Mouse (Mus musculus): ENCODE results near the gene Iqch. TPM values are rescaled to one million over a fixed set of nuclear protein-coding genes. Genes with fewer than 3 reads are reported as not detected.

Gene Iqch
- polyA plus RNA-seq, 1 experiment from 2014 or later: 0.09 TPM

DNA sequence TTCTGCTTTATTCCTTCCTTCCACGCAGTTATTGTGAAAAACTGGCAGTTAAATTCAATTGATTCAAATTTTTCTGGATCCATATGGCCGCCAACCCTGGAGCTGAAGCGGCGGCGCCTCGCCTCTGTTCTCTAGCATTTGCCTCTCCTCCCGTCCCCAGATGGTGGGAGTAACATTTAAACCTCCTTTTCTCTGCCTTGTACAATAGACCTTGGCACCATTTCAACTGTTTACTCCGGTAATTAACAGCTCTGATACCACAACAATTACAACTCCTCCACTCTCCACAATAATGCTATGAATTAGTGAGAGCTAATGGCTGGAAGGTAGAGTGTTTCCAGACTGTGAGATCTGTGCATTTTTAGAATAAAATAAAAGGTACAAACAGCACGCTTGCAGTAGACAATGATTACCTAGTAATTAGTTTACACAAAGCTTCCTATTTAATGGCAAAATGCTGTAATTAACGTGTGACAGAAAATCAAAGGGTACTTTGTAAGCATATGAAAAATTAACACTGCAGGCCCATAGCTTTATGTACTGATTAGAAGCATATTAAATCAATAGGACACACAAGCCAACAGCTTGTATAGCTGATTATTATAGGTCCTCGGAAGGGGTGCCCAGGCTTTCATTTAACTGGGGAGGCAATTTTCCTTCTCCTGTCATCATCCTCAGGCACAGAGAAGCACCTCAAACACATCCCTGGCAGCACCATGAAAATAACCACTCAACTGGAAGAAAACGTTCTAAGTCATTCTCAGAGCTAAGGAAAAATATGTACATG, 111.6 kb downstream of the Iqch start:
- 78% methylated on average over 12 of the region's 12 CpGs for WGBS (ENCODE audit: insufficient replicate concordance)
- Histone ChIP-seq H3K4me2 (ENCODE audit: low read depth, low read length) (no peak overlapping the region), H3K27ac (ENCODE audit: low read depth) (no peak overlapping the region), H3K36me3 (replicated peaks; ENCODE audit: insufficient read depth, low read length) (no peaks in the 10 kb centered on the region), H3K9ac (replicated peaks) (no peak overlapping the region), H3K9me3 (ENCODE audit: low read length) (no peaks in the 10 kb centered on the region), H3K4me3 (ENCODE audit: low read depth, low read length) (no peak overlapping the region), H3K4me1 (ENCODE audit: insufficient read depth) (no peaks in the 10 kb centered on the region), H3K27me3 (ENCODE audit: insufficient read depth, low read length) (no peaks in the 10 kb centered on the region)
- DNase-seq (no peak), ATAC-seq (no peak)
- TF ChIP-seq CTCF (IDR thresholded peaks at IDR 0.05; ENCODE audit: low read depth): no peak
- TF ChIP-seq EP300 (IDR thresholded peaks at IDR 0.05; ENCODE audit: low read depth): no peak

DNA sequence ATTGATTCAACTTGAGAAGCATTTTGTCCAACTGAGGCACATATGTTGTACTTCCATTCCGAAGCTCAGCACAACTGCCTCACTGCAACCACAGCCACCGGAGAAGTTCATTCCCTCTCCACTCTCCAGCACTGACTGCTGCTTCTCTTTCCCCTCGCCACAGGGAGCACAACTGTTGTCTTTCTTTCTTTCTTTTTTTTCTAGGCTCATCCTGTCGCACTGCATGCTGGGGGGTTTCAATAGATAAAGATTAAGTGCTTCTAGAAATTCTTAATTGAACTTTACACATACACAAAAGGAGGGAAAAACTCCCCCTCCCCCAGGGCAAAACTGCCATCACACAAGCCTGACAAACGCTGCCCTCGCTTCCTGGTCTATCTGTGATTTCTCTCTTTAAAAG, 113.1 kb downstream of the Iqch start:
- TF ChIP-seq EP300 (IDR thresholded peaks at IDR 0.05; ENCODE audit: low read depth): no peak
- no peak for TF ChIP-seq CTCF (IDR thresholded peaks at IDR 0.05; ENCODE audit: low read depth)
- WGBS (ENCODE audit: insufficient replicate concordance): 69% methylated on average over 6 of the region's 6 CpGs

DNA sequence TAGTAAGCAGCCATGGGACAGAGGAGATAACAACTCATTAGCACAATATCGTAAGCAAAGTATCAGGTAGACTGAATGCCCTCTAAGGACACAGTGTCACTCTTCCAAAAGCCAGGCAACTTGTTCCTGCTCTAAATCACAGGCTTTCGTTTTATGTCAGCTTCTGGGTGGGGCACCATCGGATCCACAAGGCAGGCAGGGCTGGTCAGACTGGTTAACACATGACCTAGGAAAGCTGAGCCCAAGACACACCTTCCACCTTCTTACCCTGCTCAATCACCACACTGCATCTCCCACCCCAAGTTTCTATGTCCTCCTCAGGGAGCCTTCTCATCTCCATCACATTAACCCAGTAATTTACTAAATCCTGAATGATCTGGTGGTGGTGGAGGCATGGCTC, 136.7 kb downstream of the Iqch start:
- no peak for ATAC-seq
- no peak overlapping the region for H3K9ac ChIP-seq (replicated peaks)
- no peaks in the 10 kb centered on the region for H3K36me3 ChIP-seq (replicated peaks; ENCODE audit: insufficient read depth, low read length)
- H3K9me3 ChIP-seq (ENCODE audit: low read length): no peaks in the 10 kb centered on the region
- H3K4me3 ChIP-seq (ENCODE audit: low read depth, low read length): no peak overlapping the region
- H3K27me3 ChIP-seq (ENCODE audit: insufficient read depth, low read length): no peaks in the 10 kb centered on the region
- TF ChIP-seq CTCF (IDR thresholded peaks at IDR 0.05; ENCODE audit: low read depth) (no peak), EP300 (IDR thresholded peaks at IDR 0.05; ENCODE audit: low read depth) (no peak)
- no peak overlapping the region for H3K4me2 ChIP-seq (ENCODE audit: low read depth, low read length)
- WGBS (ENCODE audit: insufficient replicate concordance): 76% methylated on average over 3 of the region's 3 CpGs
- no peaks in the 10 kb centered on the region; the same call in 1 of the 2 replicates for H3K4me1 ChIP-seq (ENCODE audit: insufficient read depth)
- DNase-seq: no peak
- H3K27ac ChIP-seq (ENCODE audit: low read depth): no peak overlapping the region

More for the DNA sequence above, 113.1 kb downstream of the Iqch start:
- DNase-seq: no peak
- Histone ChIP-seq H3K36me3 (replicated peaks; ENCODE audit: insufficient read depth, low read length) (no peaks in the 10 kb centered on the region), H3K4me3 (ENCODE audit: low read depth, low read length) (no peak overlapping the region), H3K4me2 (ENCODE audit: low read depth, low read length) (no peak overlapping the region), H3K4me1 (ENCODE audit: insufficient read depth) (no peaks in the 10 kb centered on the region), H3K9ac (replicated peaks) (no peak overlapping the region), H3K9me3 (ENCODE audit: low read length) (no peaks in the 10 kb centered on the region), H3K27ac (ENCODE audit: low read depth) (no peak overlapping the region), H3K27me3 (ENCODE audit: insufficient read depth, low read length) (no peaks in the 10 kb centered on the region)
- no peak for ATAC-seq

DNA sequence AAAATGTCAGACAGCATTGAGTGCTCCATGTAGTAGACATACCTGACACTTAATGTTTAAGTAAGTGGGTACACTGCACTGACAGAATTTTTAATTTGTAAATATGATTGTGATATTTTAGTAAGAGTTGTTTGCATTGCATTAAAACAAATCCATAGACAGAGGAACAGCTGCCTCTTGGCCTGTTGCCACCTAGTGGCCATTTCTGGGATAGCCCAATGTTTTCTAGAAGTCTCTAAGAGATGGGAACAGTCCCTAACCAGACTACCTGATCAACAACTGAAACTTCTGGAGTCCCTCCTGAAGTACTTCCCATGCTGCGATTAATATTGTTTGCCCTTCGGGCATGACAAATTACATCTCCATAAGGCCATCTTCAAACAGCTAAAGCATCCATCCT, 140.0 kb downstream of the Iqch start:
- Histone ChIP-seq H3K4me3 (ENCODE audit: low read depth, low read length) (no peak overlapping the region), H3K4me1 (ENCODE audit: insufficient read depth) (no peaks in the 10 kb centered on the region; the same call in 1 of the 2 replicates), H3K4me2 (ENCODE audit: low read depth, low read length) (no peak overlapping the region), H3K27me3 (ENCODE audit: insufficient read depth, low read length) (no peaks in the 10 kb centered on the region), H3K27ac (ENCODE audit: low read depth) (no peak overlapping the region), H3K9me3 (ENCODE audit: low read length) (no peaks in the 10 kb centered on the region), H3K36me3 (replicated peaks; ENCODE audit: insufficient read depth, low read length) (no peaks in the 10 kb centered on the region), H3K9ac (replicated peaks) (no peak overlapping the region)
- DNase-seq (peak; percentile 69), ATAC-seq (no peak)
- TF ChIP-seq CTCF (IDR thresholded peaks at IDR 0.05; ENCODE audit: low read depth): peak; percentile 86
- no peak for TF ChIP-seq EP300 (IDR thresholded peaks at IDR 0.05; ENCODE audit: low read depth)
- WGBS (ENCODE audit: insufficient replicate concordance): 58% methylated on average over 2 of the region's 2 CpGs

DNA sequence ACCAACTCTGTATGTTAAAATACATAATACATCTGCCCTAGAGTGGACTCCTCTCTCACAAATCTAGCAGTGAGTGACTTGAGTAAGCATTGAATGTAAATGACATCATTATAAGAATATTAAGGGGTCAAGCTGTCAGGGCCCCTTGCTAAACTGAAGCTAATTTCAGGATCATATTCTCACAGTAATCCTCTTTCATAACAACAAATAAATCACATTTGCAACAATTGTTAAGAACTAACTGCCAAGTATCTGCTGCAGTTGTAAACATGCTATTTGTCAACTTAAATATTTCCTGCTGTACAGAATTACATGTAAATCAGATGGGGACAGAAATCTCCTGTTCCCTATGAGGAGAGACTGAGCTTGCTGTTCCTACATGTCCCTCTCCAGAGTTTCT, 145.9 kb downstream of the Iqch start:
- H3K4me2 ChIP-seq (ENCODE audit: low read depth, low read length): no peak overlapping the region
- no peaks in the 10 kb centered on the region for H3K9me3 ChIP-seq (ENCODE audit: low read length)
- no peaks in the 10 kb centered on the region for H3K4me1 ChIP-seq (ENCODE audit: insufficient read depth)
- TF ChIP-seq EP300 (IDR thresholded peaks at IDR 0.05; ENCODE audit: low read depth) (no peak), CTCF (IDR thresholded peaks at IDR 0.05; ENCODE audit: low read depth) (no peak)
- no peaks in the 10 kb centered on the region for H3K36me3 ChIP-seq (replicated peaks; ENCODE audit: insufficient read depth, low read length)
- no peak for DNase-seq
- ATAC-seq: no peak
- no peaks in the 10 kb centered on the region for H3K27me3 ChIP-seq (ENCODE audit: insufficient read depth, low read length)
- H3K4me3 ChIP-seq (ENCODE audit: low read depth, low read length): no peak overlapping the region
- no peak overlapping the region for H3K27ac ChIP-seq (ENCODE audit: low read depth)
- H3K9ac ChIP-seq (replicated peaks): no peak overlapping the region

DNA sequence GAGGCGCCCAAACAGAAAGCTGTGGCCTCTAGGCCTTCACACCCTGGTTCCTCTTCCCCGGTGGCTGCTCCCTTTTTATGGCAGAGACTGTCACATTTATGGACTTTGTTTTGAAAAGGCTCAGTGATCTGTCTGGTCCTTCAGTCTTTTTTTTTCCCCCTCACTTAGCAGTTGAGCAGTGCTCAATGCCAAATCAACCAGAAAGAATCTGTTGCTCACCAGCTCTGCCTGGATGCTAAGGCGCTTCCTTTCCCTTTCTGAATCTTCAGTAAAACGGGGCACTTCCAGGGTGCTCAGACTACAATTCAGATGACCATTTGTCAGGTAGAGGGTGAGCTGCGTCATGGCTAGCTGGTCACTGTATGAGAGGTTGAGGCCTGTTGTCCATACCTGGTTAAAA, 148.0 kb downstream of the Iqch start:
- Histone ChIP-seq H3K36me3 (replicated peaks; ENCODE audit: insufficient read depth, low read length) (no peaks in the 10 kb centered on the region), H3K4me1 (ENCODE audit: insufficient read depth) (no peaks in the 10 kb centered on the region), H3K4me3 (ENCODE audit: low read depth, low read length) (no peak overlapping the region), H3K9me3 (ENCODE audit: low read length) (no peaks in the 10 kb centered on the region), H3K27me3 (ENCODE audit: insufficient read depth, low read length) (no peaks in the 10 kb centered on the region), H3K27ac (ENCODE audit: low read depth) (no peak overlapping the region), H3K9ac (replicated peaks) (no peak overlapping the region), H3K4me2 (ENCODE audit: low read depth, low read length) (no peak overlapping the region)
- no peak for ATAC-seq
- TF ChIP-seq EP300 (IDR thresholded peaks at IDR 0.05; ENCODE audit: low read depth): no peak
- no peak for TF ChIP-seq CTCF (IDR thresholded peaks at IDR 0.05; ENCODE audit: low read depth)
- no peak for DNase-seq
- WGBS (ENCODE audit: insufficient replicate concordance): 70% methylated on average over 5 of the region's 5 CpGs

All from liver, postnatal 0 days (tissue).